Mouse (Mus musculus) layer of hippocampus, adult 8-10 months (tissue): ENCODE data around the gene Rassf8. TPM values are rescaled to one million over a fixed set of nuclear protein-coding genes. Genes with fewer than 3 reads are reported as not detected.

Source experiments
- DNase-seq, 2 experiments: peaks; one replicate each; pipeline ENCODE4 v3.0.0; 2022; ENCODE audit warnings: low spot score in 2 of 2
- total RNA-seq, 4 experiments: library from RNA; stranded (reverse); gene quantifications; 2 replicates each; pipeline ENCODE4 v1.2.4; 2022

The Rassf8 gene
- total RNA-seq, 4 experiments from 2014 or later, result 23.0 to 28.5 (median 23.5) TPM

GRCm38 (mm10) chr6:145822218-145822617, 75.7 kb downstream of the Rassf8 start:
- no peak for DNase-seq

- DNase-seq, result no peak
Observed at GRCm38 (mm10) chr6:145823103-145823502, 76.6 kb downstream of the Rassf8 start.

GRCm38 (mm10) chr6:145823588-145824234, 77.2 kb downstream of the Rassf8 start:
- no peak for DNase-seq

- DNase-seq, result no peak
Observed at GRCm38 (mm10) chr6:145826305-145826704, 79.8 kb downstream of the Rassf8 start.

GRCm38 (mm10) chr6:145829062-145829835, 82.7 kb downstream of the Rassf8 start:
- no peak for DNase-seq

- peak; percentile 62 to 70 for DNase-seq
Observed at GRCm38 (mm10) chr6:145830117-145830516, 83.6 kb downstream of the Rassf8 start.

- no peak for DNase-seq
Observed at GRCm38 (mm10) chr6:145830617-145831016, 84.1 kb downstream of the Rassf8 start.

GRCm38 (mm10) chr6:145832927-145833326, 86.4 kb downstream of the Rassf8 start:
- no peak for DNase-seq

GRCm38 (mm10) chr6:145835359-145835758, 88.8 kb downstream of the Rassf8 start:
- no peak for DNase-seq

- DNase-seq, result no peak
Observed at GRCm38 (mm10) chr6:145845611-145846010, 99.1 kb downstream of the Rassf8 start.

GRCm38 (mm10) chr6:145846076-145846475, 99.5 kb downstream of the Rassf8 start:
- no peak for DNase-seq

- no peak for DNase-seq
Observed at GRCm38 (mm10) chr6:145846948-145847347, 100.4 kb downstream of the Rassf8 start.

GRCm38 (mm10) chr6:145847661-145848060, 101.1 kb downstream of the Rassf8 start:
- DNase-seq, result no peak

- no peak for DNase-seq
Observed at GRCm38 (mm10) chr6:145850789-145851188, 104.2 kb downstream of the Rassf8 start.

GRCm38 (mm10) chr6:145851956-145852355, 105.4 kb downstream of the Rassf8 start:
- no peak for DNase-seq

- DNase-seq, result no peak
Observed at GRCm38 (mm10) chr6:145852708-145853107, 106.2 kb downstream of the Rassf8 start.

- no peak for DNase-seq
Observed at GRCm38 (mm10) chr6:145853356-145854079, 107.0 kb downstream of the Rassf8 start.

- no peak for DNase-seq
Observed at GRCm38 (mm10) chr6:145854756-145855155, 108.2 kb downstream of the Rassf8 start.

- peak; percentile 98 to 99 for DNase-seq
Observed at GRCm38 (mm10) chr6:145855720-145856551, 109.4 kb downstream of the Rassf8 start.

- DNase-seq, result no peak
Observed at GRCm38 (mm10) chr6:145857428-145857827, 110.9 kb downstream of the Rassf8 start.

- DNase-seq, result no peak
Observed at GRCm38 (mm10) chr6:145858414-145858813, 111.9 kb downstream of the Rassf8 start.
